Mouse (Mus musculus) NIH3T3 (cell line): ENCODE results near the gene Dnaja2.
A peak's percentile ranks its signal among the peaks of the same experiment; 100 is the strongest.

Experiments
- DNase-seq: peaks from one replicate; pipeline ENCODE4 v3.0.0-alpha.2; 2012; ENCODE audit warnings: low read depth

Dnaja2 gene

DNA sequence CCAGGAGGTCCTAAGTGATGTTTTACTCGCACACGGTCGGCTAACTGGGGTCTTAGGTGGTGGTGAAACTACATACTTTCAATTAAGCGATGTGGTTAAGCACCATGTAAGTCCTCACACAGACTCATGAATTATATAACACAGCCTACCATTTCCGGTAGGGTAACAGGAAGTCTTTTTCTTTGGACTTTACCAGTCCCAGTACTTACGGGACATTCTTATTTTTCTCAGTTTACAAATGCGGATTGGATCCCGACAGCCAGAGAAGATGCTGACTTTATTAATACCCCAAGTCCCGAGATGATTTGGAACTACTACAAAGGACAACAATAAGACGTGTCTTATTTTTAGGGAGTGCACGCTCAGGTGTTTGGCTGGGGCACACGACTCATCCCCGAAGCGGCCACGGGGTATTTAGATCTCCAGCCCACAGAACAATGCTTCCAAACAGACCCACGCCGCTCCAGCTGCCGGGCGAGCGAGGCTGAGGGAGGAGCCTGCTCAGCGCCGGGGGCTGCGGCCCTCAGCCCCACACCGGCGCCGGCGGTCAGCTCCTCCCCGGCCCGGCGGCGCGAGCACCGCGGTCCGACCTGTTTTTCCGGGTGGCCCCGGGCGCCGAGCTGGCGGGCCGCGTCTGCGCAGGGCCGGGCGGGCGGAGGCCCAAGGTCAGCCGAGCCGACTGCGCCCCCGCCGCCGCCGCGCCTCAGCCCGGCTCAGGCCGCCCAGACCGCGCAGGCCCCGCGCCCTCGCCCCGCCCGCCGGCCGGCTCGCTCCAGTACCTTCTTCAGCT is 558 bp downstream of the Dnaja2 start:
- peak; percentile 50 for DNase-seq

DNA sequence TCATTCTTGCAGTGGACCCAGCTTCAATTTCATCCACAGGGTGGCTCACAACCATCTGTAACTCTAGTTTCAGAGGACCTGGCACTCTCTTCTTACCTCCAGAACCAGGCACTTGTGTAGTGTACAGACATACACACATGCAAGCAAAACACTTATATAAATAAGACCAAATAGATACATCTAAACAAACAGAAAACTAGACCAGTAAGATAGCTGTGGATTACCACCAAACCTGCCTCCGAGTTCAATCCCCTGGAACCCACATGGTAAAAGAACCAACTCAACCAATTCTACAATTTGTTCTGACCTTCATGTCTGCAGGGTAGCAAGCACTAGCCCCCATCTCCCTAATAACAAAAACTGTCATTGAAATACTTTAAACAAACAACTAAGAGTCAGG is 3.2 kb downstream of the Dnaja2 start:
- DNase-seq, result no peak

DNA sequence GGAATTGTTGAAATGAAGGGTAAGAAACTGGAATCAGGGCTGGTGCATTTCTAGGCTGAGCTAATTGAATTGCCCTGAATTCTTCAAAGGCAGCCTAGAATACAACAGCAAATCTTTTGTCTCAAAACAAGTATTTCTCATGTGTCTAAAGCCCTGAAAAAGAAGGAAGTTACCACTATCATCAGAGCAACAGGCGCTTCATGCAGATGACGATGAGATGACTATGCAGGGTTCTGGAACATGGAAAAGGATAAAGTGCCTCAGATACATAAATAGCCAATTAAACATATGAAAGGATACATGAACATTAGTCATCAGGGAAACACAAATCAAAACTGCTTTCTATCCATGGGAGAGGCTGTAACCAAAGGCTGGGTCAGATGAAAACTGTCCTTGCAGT is 18.8 kb downstream of the Dnaja2 start:
- no peak for DNase-seq

DNA sequence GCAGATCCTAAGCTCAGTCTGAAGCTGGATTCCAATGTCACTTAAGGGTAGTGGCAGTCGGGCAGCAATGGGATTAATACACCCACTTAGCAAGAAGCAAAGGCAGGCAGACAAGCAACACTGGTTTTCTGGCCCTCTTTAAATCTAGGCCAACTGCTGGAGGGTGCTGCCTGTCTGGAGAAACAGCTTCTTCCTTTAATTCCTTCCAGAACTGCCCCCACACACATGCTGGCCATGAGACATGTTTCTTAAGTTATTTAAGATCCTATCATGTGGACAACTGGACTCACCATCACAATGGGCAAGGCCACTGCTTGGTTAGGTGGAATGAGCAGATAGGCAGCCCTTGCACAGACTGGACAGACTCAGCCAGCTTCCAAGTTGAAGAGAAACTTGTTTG is 21.0 kb downstream of the Dnaja2 start:
- DNase-seq, result no peak

DNA sequence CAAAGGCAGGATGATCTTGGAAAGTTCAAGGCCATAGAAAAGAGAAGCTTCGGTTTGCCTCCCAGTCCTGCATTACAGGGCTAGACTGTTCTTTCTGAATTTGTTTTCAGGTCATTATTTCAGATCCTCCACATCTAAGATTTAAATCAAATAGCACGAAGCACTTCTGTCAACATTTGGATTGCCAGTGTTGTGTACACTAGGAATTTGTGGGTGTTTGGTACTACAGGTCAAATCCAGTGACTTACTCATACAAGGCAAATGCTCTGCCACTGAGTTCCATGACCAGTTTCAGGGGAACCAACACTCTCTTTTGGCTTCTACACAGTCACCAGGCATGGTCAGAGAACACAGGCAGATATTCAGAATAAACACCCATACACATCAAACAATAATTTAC is 21.7 kb downstream of the Dnaja2 start:
- DNase-seq, result no peak

DNA sequence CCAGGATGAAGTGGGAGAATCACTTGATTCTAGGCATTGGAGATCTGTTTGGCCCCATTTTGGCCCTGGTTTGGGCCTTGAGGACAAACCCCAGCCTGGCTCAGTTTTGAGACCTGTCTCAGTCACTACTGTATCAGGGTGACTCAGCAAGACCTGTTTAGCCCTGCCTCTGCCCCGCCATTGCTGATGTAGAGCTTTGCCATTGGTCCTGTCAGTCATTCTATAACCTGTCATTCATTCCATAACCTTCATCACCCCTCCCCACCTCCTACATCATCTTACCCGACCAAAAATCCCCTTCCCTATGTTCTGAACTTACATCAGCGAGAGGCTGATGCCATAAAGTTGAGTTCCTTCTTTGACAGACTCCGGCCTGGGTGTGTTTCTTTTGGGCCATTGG is 22.3 kb downstream of the Dnaja2 start:
- no peak for DNase-seq

DNA sequence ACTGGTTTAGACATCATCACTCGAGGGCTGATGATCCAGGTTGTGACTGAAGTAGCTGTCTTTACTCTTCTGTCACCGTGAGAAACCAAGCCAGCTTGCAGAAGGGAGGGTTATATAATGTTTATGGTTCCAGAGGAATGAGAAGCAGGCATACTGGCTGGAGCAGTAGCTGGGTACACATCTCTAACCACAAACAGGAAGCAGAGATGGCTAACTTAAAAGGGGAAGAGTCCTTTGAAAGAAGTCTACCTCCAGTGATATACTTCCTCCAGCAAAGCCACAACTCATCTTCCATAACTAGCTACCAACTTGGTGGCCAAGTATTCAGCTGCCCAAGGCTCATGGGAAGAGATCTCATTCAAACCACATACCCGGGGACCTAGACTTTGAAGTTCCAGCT is 23.7 kb downstream of the Dnaja2 start:
- no peak for DNase-seq

DNA sequence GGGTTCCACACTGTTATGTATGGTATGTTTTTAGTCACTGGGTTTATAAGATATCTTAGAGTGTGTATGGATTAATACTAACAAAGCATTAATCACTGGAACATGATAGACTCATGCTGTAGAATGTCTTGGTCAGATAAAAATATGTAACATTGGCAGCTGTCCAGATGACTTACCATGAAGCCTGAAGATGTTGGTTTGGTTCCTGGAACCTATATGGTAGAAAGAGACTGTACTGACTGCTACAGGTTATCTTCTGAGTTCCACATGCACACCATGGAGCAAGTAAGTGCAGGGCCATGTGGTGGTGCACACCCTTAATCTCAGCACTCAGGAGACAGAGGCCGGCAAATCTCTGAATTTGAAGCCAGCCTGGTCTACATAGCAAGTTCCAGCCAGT is 24.4 kb downstream of the Dnaja2 start:
- DNase-seq, result peak; percentile 62

DNA sequence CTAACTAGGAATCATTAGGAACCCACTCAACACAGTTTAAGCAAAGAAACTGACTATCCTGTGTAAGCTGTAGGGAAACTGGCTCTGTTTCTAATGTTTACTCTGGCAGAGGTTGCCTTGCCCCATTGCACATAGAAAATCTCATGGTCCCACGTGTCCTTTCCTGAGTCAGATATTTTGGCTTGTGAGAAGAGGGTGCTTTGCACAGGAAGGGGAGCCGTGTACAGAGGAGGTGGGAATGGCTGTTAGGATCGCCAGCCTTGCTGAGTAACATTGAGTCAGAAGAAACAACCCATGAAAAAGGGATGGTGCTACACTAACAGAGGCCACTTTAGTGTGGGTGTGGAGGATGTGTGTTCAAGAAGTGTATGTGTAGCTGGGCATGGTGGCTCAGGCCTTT is 26.2 kb downstream of the Dnaja2 start:
- DNase-seq, result peak; percentile 84

DNA sequence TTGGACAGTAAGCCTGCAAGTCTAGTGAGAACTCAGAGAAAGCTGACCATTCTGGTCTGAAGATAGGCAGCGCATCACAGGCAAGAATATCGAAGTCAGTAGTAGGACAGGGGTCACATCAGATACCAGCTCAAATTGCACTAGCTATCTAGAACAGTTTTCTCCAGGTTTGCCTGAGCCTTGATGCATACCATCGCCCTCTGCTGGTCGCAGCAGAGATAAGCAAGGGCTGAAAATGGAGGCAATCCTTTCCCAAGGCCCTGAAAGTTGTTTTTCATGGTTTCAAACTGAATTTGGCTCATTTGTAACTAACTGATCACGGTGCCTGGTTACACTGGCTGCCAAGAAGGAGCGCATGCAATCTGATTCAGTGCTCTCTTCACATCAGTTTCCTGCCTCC is 29.0 kb downstream of the Dnaja2 start:
- DNase-seq, result peak; percentile 84

DNA sequence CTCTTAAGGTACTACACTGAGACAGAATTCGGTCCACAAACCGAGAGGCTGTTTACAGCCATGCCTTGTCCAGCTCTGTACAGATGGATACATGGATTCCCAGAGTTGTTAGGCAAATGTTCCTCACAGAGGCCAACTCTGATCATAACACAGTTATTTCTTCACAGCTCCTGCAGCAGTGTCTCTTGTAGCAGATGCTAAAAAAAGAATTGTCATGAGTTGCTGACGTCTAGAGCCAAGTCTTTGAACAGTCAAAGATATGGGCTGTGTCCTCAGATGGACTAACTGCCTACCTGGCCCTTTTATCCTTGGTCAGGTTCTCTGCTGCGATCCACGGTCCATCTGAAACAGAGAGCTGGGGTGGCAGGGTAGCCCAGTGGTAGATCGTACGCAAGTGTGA is 31.1 kb downstream of the Dnaja2 start:
- no peak for DNase-seq

DNA sequence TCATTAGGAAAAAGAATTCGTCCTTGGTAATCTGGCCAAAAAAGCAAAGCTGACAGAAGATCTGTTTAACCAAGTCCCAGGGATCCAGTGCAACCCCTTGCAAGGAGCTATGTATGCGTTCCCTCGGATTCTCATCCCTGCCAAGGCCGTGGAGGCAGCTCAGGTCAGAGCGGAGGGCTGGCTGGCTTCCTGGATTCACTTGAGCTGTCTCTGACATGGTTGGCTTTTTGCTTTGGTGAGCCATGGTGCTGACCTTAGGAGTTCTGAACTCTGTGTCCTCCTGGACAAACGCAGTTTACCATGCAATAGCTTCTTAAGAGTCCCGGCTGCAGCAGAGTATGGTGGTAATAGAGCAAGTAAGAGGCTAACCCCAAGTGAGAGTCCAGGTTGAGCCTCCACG is 33.8 kb downstream of the Dnaja2 start:
- no peak for DNase-seq

DNA sequence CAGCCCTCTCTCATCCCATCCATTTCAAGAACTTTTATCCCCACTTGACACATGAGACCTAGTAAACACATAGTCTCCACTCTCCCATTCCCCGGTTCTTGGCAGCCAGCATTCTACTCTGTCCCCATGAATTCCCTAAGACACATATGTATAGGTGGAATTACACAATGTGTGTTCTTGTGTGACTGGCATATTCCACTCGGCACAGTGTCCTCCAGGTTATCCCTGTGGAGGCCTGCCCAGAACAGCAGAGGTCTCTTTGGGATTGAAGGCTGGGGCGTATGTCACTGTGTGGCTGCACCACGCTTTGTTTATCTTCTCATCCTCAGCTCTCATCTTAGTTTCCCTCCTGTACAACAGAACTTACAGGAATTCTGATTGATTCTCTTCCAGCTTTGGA is 34.6 kb downstream of the Dnaja2 start:
- no peak for DNase-seq

DNA sequence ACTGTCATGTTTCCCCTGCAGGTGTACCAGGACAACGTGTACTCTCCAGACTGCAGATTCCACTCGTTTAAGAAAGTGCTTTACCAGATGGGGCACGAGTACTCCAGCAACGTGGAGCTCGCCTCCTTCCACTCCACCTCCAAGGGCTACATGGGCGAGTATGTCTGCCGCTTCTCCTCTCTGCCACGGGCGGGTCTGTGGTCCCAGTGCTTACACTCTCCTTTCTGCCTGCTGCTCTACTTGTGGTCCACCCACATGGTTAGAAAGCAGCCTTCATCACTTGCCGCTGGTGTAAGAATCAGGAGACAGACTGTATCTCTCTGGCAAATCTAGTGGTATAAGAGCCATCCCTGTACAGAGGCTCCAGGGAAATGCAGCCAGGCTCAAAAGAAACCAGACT is 37.2 kb downstream of the Dnaja2 start:
- DNase-seq, result no peak

DNA sequence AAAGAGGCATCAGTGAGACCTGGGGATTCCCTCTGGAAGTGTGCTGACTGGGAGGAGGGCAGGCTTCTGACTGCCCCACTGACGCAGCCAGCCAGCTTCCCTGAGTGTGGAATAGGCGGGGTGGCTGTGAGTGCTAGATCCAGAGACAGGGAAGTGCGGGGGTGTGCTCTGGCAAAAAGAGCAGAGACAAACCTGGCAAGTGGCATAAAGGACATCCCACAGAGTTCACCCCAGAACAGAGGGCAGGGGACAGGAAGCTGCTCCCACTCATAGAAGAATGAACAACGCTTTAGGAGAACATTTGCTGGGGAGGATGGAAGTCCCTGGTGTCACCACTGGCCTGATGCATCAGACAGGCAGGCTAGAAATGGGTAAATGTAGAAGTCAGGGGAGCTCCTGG is 37.8 kb downstream of the Dnaja2 start:
- no peak for DNase-seq

DNA sequence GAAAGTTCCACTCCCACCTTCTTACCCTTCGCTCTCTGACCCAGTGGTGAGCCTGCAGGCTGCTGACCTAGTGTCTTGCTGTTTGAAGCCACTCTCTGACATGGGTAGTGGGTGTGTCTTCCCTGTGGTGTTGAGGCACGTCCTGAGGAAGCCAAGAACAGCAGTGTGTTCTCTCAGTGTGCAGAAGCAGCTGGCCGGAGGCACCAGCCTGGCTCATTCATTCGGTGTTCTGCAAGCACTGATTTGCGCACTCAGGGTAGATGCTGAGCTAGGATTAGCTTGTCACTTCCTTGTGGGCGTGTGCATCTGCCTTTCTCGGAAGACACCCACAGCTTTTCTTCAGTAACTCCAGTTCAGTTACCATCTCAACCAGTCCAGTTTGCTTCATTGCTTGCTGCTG is 39.8 kb downstream of the Dnaja2 start:
- DNase-seq, result no peak

DNA sequence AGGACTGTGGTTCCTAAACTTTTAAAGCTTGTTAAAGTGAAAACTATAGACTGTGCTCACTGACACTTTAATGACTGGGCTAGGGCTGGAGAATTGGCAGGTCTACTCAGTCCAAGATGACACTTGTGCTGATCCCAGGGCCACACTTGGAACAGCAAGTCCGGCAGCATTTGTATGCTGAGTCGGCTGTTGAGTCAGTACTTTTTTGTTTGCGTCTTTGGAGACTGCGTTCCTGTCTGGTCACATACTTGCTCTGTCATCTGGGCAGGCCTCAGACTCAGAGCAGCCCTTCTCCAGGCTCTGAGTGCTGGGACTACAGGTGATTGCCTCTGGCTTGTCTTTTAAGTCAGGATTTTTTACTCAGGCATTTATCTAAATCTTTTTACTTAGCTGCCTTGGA is 41.9 kb downstream of the Dnaja2 start:
- no peak for DNase-seq

DNA sequence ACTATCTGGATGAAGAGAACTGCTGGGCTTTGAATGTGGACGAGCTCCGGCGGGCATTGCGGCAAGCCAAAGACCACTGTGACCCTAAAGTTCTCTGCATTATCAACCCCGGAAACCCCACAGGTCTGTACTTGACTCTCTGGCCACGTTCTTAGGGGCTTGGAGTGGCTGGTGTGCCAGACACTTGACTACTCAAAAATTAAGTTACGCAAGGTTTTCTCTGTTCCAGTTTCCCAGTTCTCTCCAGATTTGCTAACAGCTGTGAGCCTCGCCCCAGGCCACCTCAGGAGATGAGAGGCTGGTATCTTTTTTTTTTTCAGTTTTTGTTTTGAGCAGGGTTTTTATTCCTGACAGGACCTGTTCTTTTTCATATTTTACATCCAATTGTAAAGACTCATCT is 42.9 kb downstream of the Dnaja2 start:
- DNase-seq, result no peak

DNA sequence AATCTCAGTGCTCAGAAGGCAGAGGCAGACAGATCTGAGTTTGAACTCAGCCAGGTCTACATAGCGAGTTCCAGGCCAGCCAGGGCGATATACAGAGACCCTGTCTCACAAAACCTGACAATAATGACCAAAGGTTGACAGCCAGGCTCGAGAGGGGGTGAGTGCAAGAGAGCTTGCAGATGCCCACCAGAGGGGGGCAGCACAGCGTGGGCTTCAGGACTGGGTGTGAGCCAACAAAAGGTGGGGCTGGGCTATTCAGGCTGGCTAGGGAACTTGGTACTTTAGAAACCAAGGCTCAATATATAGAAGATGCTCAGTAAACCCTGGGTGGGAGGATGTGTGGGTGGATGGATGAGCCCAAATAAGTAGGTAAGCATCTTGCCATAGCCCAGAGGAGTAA is 46.5 kb downstream of the Dnaja2 start:
- peak; percentile 22 for DNase-seq

DNA sequence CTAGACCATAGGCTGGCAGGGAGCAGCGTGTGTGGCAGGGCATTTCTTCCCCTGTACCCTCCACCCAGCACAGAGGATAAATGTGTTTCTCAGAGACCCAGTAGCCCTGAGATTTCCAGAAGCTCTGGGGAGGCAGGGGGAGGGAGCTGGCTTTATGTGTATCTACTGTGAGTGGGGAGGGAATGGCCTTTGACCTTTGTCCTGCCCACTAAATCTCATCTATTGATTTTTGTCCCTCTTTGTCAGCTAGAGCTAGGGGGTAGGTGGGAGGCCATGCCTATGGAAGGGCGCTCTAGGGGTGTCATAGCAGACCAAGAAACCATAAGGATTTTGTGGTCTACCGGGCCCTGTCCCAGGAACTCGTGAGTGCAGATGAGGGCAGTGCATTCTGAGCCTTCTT is 48.5 kb downstream of the Dnaja2 start:
- no peak for DNase-seq

DNA sequence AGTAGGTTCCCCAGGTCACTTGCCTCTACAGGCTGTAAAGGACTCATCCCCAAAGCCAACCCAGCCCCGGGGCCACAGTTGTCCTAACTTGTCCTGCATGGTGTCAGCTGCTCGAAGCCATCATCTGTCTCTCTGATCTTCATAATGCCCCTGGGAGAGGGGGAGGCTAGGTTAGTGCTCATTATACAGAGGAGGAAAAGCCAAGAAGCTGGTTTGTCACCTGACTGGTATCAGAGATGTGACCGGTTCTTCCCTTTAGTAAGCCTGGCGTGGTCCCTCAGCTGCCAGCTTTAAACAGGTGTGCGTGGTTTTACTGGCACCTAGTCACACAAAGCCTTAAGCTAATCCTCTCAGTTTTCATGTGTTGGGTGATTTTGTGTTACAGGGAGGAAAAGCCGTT is 50.4 kb downstream of the Dnaja2 start:
- DNase-seq, result no peak

DNA sequence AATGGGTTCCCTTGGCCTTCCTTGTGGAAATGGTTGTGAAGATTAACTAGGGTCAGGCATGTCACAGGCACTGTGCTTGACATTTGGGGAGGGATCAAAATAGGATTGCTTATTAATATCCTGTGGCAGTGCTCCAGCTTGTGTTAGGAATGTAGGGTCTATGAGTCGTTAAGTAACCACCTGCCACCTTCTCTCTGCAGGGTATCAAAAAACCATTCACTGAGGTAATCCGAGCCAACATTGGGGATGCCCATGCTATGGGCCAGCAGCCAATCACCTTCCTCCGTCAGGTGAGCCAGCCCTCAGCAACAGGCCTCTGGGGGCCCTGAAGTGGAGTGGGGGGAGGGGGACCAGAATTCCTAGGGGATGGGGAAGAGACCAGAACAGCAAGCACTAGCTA is 52.1 kb downstream of the Dnaja2 start:
- no peak for DNase-seq

DNA sequence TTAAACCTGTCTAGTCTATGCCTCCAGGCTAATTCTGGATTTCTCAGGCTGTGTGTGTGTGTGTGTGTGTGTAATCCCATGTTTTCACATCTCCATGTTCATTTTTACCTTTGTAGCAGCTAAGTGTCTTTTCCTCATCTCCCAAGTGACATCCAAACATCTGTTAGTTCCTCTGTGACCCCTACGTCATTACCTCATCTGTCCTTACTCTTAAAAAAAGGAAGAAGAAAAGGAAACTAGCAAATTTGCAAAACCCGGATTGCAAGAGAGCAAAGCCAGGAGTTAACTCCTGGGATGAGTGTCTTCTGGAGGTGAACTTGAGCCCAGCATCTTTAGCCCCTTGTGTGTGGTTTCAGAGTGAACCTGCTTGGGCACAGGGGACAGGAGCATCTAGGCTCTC is 52.8 kb downstream of the Dnaja2 start:
- no peak for DNase-seq

DNA sequence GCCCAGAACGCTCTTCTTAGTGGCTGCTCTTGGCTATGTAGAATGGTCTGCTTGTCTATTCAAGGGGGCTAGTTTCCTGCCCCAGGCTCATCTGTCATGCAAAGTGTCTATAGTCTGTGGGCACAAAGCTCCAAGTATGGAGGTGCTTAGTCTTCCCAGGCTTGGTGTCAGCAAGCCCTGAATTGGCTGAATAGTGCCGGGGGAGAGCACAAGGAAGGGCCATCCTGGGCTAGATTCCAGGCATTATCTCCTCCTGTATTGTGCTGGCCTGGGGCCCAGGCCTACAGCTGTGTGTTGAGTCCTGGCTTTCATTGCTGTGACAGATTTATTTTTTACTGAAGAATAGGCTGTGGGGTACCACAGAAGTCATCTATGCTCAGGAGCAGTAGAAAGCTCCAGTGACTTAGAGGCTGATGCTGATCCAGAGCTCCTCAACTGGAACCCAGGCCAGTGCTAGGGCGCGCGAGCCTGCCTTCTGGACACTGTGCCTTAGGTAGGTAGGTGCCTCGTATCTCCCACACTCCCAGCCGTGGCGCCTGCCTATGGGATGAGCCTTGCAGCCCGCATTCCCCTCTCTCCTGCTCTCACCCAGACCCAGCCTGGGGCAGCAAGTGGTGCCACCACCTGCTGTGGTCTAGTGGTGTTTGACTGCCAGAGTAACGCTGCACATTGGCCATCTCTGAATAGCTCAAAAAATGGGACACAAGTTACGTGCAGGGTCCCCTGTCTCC is 54.0 kb downstream of the Dnaja2 start:
- DNase-seq, result peak; percentile 80
